Mouse (Mus musculus): ENCODE measurements around the gene Sap18b.

DNA sequence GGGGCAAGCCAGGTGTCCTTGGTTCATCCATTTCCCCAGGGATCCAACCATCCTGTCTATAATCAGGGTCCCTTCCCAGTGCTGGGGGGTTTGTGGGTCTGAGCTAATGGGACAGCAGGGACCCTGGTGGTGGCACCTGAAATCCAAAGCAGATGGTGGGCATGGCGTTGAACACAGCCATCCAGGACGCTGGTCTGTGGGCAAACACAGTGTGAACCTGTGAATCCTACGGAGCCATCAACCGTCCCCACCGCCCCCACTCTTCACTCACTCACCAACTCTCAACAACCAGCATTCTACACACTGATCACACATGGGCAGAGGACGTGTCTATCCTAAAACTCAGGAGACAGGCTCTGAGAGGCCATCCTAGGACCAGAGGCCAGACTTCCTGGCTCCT lies 18.8 kb downstream of the Sap18b start:
- no peak for TF ChIP-seq GATA1 (IDR thresholded peaks at IDR 0.05; ENCODE audit: borderline replicate concordance, low read length)
- TF ChIP-seq FLI1 (IDR thresholded peaks at IDR 0.05; ENCODE audit: low read length): no peak

All from megakaryocyte, embryonic 14.5 days (primary cell).